Mouse (Mus musculus) MEL (cell line): Measurements from ENCODE around the gene Smarcb1. TPM values are rescaled to one million over a fixed set of nuclear protein-coding genes. Genes with fewer than 3 reads are reported as not detected.

ENCODE experiments used
- DNase-seq: peaks from one replicate; pipeline ENCODE4 v3.0.0; 2011; ENCODE audit warnings: low read depth, low spot score
- H3K27ac ChIP-seq: 2 replicates; pipeline ENCODE4 v1.5.1; 2012; ENCODE audit warnings: low read depth, mild to moderate bottlenecking, control low read depth, low read length, moderate library complexity; ENCODE audit not compliant: control insufficient read depth
- H3K27me3 ChIP-seq, 2 experiments: fragments of 150-350 bp in 1 of 2; sonication (generic) in 1 of 2; 2 replicates each; pipeline ENCODE4 v1.6.1; 2012; ENCODE audit warnings: low read length in 2 of 2, mild to moderate bottlenecking in 2 of 2, improper control_type of control experiment in 1 of 2, moderate library complexity in 1 of 2; ENCODE audit not compliant: insufficient read depth in 2 of 2, control insufficient read depth in 1 of 2
- H3K36me3 ChIP-seq, 2 experiments: 2 replicates each; pipeline ENCODE4 v1.6.1; 2012 to 2014; ENCODE audit warnings: low read length in 2 of 2, improper control_type of control experiment in 1 of 2, inconsistent platforms in 1 of 2, mild to moderate bottlenecking in 1 of 2; ENCODE audit not compliant: insufficient read depth in 2 of 2, control insufficient read depth in 1 of 2
- H3K4me1 ChIP-seq, 2 experiments: fragments of 150-350 bp in 1 of 2; sonication (generic) in 1 of 2; 2 replicates each; pipeline ENCODE4 v1.6.1; 2012; ENCODE audit warnings: low read length in 2 of 2, improper control_type of control experiment in 1 of 2, mild to moderate bottlenecking in 1 of 2; ENCODE audit not compliant: insufficient read depth in 2 of 2, control insufficient read depth in 1 of 2
- H3K4me3 ChIP-seq, 2 experiments: fragments of 150-350 bp in 1 of 2; sonication (generic) in 1 of 2; 2 replicates each; pipeline ENCODE4 v1.5.1; 2012; ENCODE audit warnings: low read depth in 2 of 2, low read length in 2 of 2, mild to moderate bottlenecking in 2 of 2, moderate library complexity in 2 of 2, control low read depth in 1 of 2, improper control_type of control experiment in 1 of 2; ENCODE audit not compliant: control insufficient read depth in 1 of 2, insufficient read depth in 1 of 2
- H3K79me2 ChIP-seq: 2 replicates; pipeline ENCODE4 v1.6.1; 2012; ENCODE audit warnings: mild to moderate bottlenecking, low read length, moderate library complexity; ENCODE audit not compliant: control insufficient read depth, poor library complexity, insufficient read depth
- H3K9ac ChIP-seq: 2 replicates; pipeline ENCODE4 v1.6.1; 2012; ENCODE audit warnings: low read depth, mild to moderate bottlenecking, control low read depth, low read length, moderate library complexity; ENCODE audit not compliant: control insufficient read depth, poor library complexity, severe bottlenecking
- H3K9me3 ChIP-seq: fragments of 150-350 bp; sonication (generic); replicated peaks from 2 replicates; pipeline ENCODE4 v1.6.1; 2012; ENCODE audit warnings: mild to moderate bottlenecking, low read length, improper control_type of control experiment, moderate library complexity; ENCODE audit not compliant: insufficient read depth
- CHD1 ChIP-seq: IDR thresholded peaks from 2 replicates; pipeline ENCODE4 v1.6.1; 2012; ENCODE audit warnings: low read depth, mild to moderate bottlenecking, inconsistent platforms, low read length, improper control_type of control experiment
- CHD2 ChIP-seq: IDR thresholded peaks from 2 replicates; pipeline ENCODE4 v1.6.1; 2011; ENCODE audit warnings: low read length, improper control_type of control experiment
- CTCF ChIP-seq, 3 experiments: IDR thresholded peaks in 2 of 3; conservative IDR thresholded peaks in 1 of 3; 2 replicates each; pipeline ENCODE4 v1.5.1; 2011 to 2012; ENCODE audit warnings: low read length in 3 of 3, low read depth in 2 of 3, mild to moderate bottlenecking in 2 of 3, improper control_type of control experiment in 1 of 3, inconsistent platforms in 1 of 3, mixed read lengths in 1 of 3, moderate library complexity in 1 of 3; ENCODE audit not compliant: control insufficient read depth in 1 of 3, insufficient read depth in 1 of 3, poor library complexity in 1 of 3, severe bottlenecking in 1 of 3
- E2F4 ChIP-seq: IDR thresholded peaks from 2 replicates; pipeline ENCODE4 v1.6.1; 2011; ENCODE audit warnings: low read depth, low read length, improper control_type of control experiment, borderline replicate concordance
- ELF1 ChIP-seq: IDR thresholded peaks from 2 replicates; pipeline ENCODE4 v1.6.1; 2014; ENCODE audit warnings: low read depth, mild to moderate bottlenecking, inconsistent platforms, low read length, improper control_type of control experiment, moderate library complexity
- EP300 ChIP-seq, 2 experiments: IDR thresholded peaks; 2 replicates each; pipeline ENCODE4 v1.6.1; 2011; ENCODE audit warnings: improper control_type of control experiment in 2 of 2, low read length in 2 of 2, low read depth in 1 of 2, mild to moderate bottlenecking in 1 of 2
- MAFK ChIP-seq: IDR thresholded peaks from 2 replicates; pipeline ENCODE4 v1.6.1; 2011; ENCODE audit warnings: low read depth, mild to moderate bottlenecking, low read length, improper control_type of control experiment, borderline replicate concordance
- MAZ ChIP-seq: IDR thresholded peaks from 2 replicates; pipeline ENCODE4 v1.6.1; 2012; ENCODE audit warnings: low read depth, mild to moderate bottlenecking, inconsistent platforms, low read length, improper control_type of control experiment
- MEF2A ChIP-seq: IDR thresholded peaks from 2 replicates; pipeline ENCODE4 v1.6.1; 2014; ENCODE audit warnings: low read depth, mild to moderate bottlenecking, inconsistent platforms, low read length, improper control_type of control experiment; ENCODE audit not compliant: poor library complexity, insufficient replicate concordance, severe bottlenecking; ENCODE audit errors: extremely low read depth
- MYB ChIP-seq: IDR thresholded peaks from 2 replicates; pipeline ENCODE4 v1.6.1; 2011; ENCODE audit warnings: mild to moderate bottlenecking, low read depth, low read length, improper control_type of control experiment
- MYC ChIP-seq: IDR thresholded peaks from 2 replicates; pipeline ENCODE4 v1.6.1; 2011; ENCODE audit warnings: low read depth, mild to moderate bottlenecking, low read length, improper control_type of control experiment, moderate library complexity
- NELFE ChIP-seq: IDR thresholded peaks from 2 replicates; pipeline ENCODE4 v1.6.1; 2011; ENCODE audit warnings: low read depth, low read length, improper control_type of control experiment
- NRF1 ChIP-seq: IDR thresholded peaks from 2 replicates; pipeline ENCODE4 v1.6.1; 2014; ENCODE audit warnings: low read depth, mild to moderate bottlenecking, inconsistent platforms, low read length, improper control_type of control experiment, moderate library complexity; ENCODE audit not compliant: poor library complexity, insufficient read depth, severe bottlenecking
- POLR2A ChIP-seq, 2 experiments: IDR thresholded peaks; 2 replicates each; pipeline ENCODE4 v1.6.1; 2011 to 2012; ENCODE audit warnings: low read length in 2 of 2, mild to moderate bottlenecking in 2 of 2, control low read depth in 1 of 2, improper control_type of control experiment in 1 of 2, low read depth in 1 of 2, moderate library complexity in 1 of 2; ENCODE audit not compliant: control insufficient read depth in 1 of 2, insufficient read depth in 1 of 2, poor library complexity in 1 of 2
- SIN3A ChIP-seq: IDR thresholded peaks from 2 replicates; pipeline ENCODE4 v1.6.1; 2012; ENCODE audit warnings: low read length, improper control_type of control experiment, inconsistent platforms
- SMC3 ChIP-seq: IDR thresholded peaks from 2 replicates; pipeline ENCODE4 v1.6.1; 2011; ENCODE audit warnings: low read depth, low read length, improper control_type of control experiment
- TCF12 ChIP-seq: IDR thresholded peaks from 2 replicates; pipeline ENCODE4 v1.6.1; 2014; ENCODE audit warnings: low read depth, mild to moderate bottlenecking, inconsistent platforms, low read length, improper control_type of control experiment, moderate library complexity
- ZC3H11A ChIP-seq: IDR thresholded peaks from 2 replicates; pipeline ENCODE4 v1.6.1; 2012; ENCODE audit warnings: low read depth, mild to moderate bottlenecking, inconsistent platforms, low read length, improper control_type of control experiment
- ZKSCAN1 ChIP-seq: IDR thresholded peaks from 2 replicates; pipeline ENCODE4 v1.6.1; 2012; ENCODE audit warnings: low read depth, mild to moderate bottlenecking, inconsistent platforms, low read length, improper control_type of control experiment, moderate library complexity
- ZNF384 ChIP-seq: IDR thresholded peaks from 2 replicates; pipeline ENCODE4 v1.6.1; 2012; ENCODE audit warnings: low read depth, mild to moderate bottlenecking, inconsistent platforms, low read length, improper control_type of control experiment
- polyA plus RNA-seq, 2 experiments: library from polyadenylated mRNA; stranded (reverse) in 1 of 2; unstranded in 1 of 2; fragments of >175 nt in 1 of 2; fragments of >200 nt in 1 of 2; gene quantifications; 2 replicates each; pipeline versions ENCODE4 v1.2.1 to v1.2.4; 2012; ENCODE audit warnings: low replicate concordance in 2 of 2, low read depth in 1 of 2; ENCODE audit not compliant: insufficient read length in 2 of 2, insufficient read depth in 1 of 2, missing spikeins in 1 of 2
- total RNA-seq: library from RNA; depleted of rRNA; stranded (reverse); fragments of 300-350 nt; gene quantifications from 2 replicates; pipeline ENCODE4 v1.2.3, GENCODE M21; 2012

The Smarcb1 gene
- total and polyA plus RNA-seq, 3 experiments, result 91.8 to 2,689 (median 117) TPM

DNA sequence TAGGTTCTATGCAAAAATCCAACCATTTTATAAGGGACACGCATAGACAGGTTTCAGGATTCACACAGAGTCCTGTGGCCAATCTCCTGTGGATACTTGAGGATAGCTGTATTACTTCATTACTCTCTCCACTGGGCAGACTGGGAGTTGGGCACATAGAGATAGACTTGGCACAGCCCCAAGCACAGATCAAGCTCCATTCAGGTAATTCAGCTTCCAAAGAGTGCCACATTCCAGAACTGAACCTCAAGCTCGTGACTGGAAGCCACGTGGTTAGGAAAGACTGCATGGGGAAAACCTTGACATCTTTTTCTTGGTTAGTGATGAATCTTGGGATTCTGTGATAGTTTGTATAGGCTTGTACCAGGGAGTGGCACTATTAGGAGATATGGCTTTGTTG lies 42.6 kb downstream of the Smarcb1 start:
- TF ChIP-seq ZNF384, result no peak
- TF ChIP-seq POLR2A (IDR thresholded peaks at IDR 0.05; ENCODE audit: control insufficient read depth in 1 of 2, insufficient read depth in 1 of 2, low read depth in 1 of 2, low read length in 2 of 2, poor library complexity in 1 of 2), result no peak
- TF ChIP-seq MEF2A, result no peak
- TF ChIP-seq CHD2, result no peak
- TF ChIP-seq EP300 (IDR thresholded peaks at IDR 0.05; ENCODE audit: low read depth in 1 of 2, low read length in 2 of 2), result no peak
- TF ChIP-seq TCF12, result no peak
- no peak for TF ChIP-seq MAFK
- TF ChIP-seq MYB, result no peak
- no peak for TF ChIP-seq MYC
- TF ChIP-seq CHD1, result no peak
- TF ChIP-seq SIN3A, result no peak
- TF ChIP-seq ELF1, result no peak
- H3K27me3 ChIP-seq, result no peaks in the 10 kb centered on the region; a peak in 1 of 4 replicates

DNA sequence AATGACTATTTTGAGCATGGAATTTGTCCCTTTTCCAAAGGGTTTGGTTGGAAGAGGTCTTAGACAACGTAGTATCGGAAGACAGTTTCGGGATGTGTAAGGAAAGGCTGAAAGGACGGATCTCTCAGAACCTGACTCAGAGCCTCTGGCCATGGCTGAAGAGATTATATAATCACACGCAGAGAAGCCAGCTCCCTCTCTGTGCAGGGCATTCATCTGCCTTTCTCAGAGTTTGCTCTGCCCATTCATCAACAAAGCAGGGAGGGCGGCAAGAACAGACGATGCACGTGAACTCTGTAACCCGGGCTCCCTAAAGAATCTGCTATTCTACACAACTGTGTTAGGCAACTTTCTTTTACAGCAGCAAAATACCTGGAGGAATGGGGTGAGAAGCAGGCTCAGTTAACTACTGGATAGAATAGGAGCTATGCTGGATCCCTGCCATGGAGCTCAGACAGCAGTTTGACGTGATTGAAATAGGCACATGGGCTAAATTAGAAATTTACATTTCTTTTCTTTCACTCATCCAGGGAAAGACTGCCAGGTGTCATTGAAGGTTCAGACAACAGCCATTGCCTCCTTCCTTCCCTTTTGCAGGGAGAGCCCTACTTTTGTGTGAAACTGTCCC lies 47.8 kb downstream of the Smarcb1 start:
- no peak for DNase-seq
- TF ChIP-seq CTCF (IDR thresholded peaks at IDR 0.05 in 2 of 3, conservative IDR thresholded peaks at IDR 0.05 in 1 of 3; ENCODE audit: control insufficient read depth in 1 of 3, insufficient read depth in 1 of 3, low read depth in 2 of 3, low read length in 3 of 3, poor library complexity in 1 of 3, severe bottlenecking in 1 of 3) (no peak), E2F4 (no peak), SMC3 (no peak), MAZ (no peak), ZKSCAN1 (no peak), MEF2A (no peak), TCF12 (no peak), NELFE (no peak), NRF1 (no peak), CHD2 (no peak), ZC3H11A (no peak)
- H3K4me3 ChIP-seq, result peak overlapping the region; percentile 49 to 61; a peak in 2 of 4 replicates
- H3K9ac ChIP-seq, result no peak overlapping the region; the same call in 1 of the 2 replicates
- H3K27me3 ChIP-seq, result no peaks in the 10 kb centered on the region; a peak in 1 of 4 replicates
- no peak overlapping the region for H3K27ac ChIP-seq
- H3K4me1 ChIP-seq, result peaks cover 3 to 8% of the 10 kb centered on the region in 2 experiments
- no peaks in the 10 kb centered on the region for H3K79me2 ChIP-seq
- no peaks in the 10 kb centered on the region for H3K9me3 ChIP-seq
- peaks cover 0 to 8% of the 10 kb centered on the region in 2 experiments; a peak in 2 of 4 replicates for H3K36me3 ChIP-seq

More for the DNA sequence above, 42.6 kb downstream of the Smarcb1 start:
- Histone ChIP-seq H3K9ac (no peak overlapping the region), H3K27ac (no peak overlapping the region), H3K36me3 (no peaks in the 10 kb centered on the region), H3K4me3 (no peak overlapping the region), H3K4me1 (no peaks in the 10 kb centered on the region), H3K9me3 (no peaks in the 10 kb centered on the region), H3K79me2 (no peaks in the 10 kb centered on the region)
- DNase-seq, result no peak
